Mouse (Mus musculus) stomach, embryonic 16.5 days (tissue): ENCODE data around the gene Cdcp1. TPM values are rescaled to one million over a fixed set of nuclear protein-coding genes. Genes with fewer than 3 reads are reported as not detected.
A peak's percentile ranks its signal among the peaks of the same experiment; 100 is the strongest.

Experiments
- ATAC-seq: fragments of 200-750 bp; cut with Nextera tagmentation; 2 replicates; pipeline ENCODE4 v1.8.0; 2017; ENCODE audit warnings: moderate number of reproducible peaks, moderate TSS enrichment; ENCODE audit not compliant: insufficient read depth, low FRiP score
- H3K27ac ChIP-seq: fragments of 300-500 bp; sonication (generic); 2 replicates; pipeline ENCODE4 v1.5.1; 2014; ENCODE audit warnings: low read length
- H3K27me3 ChIP-seq: fragments of 300-500 bp; sonication (generic); 2 replicates; pipeline ENCODE4 v1.6.1; 2014; ENCODE audit warnings: low read length, control low read depth, mixed read lengths; ENCODE audit not compliant: control insufficient read depth, insufficient read depth
- H3K36me3 ChIP-seq: fragments of 300-500 bp; sonication (generic); 2 replicates; pipeline ENCODE4 v1.6.1; 2014; ENCODE audit warnings: low read length; ENCODE audit not compliant: control insufficient read depth, insufficient read depth
- H3K4me1 ChIP-seq: fragments of 300-500 bp; sonication (generic); 2 replicates; pipeline ENCODE4 v1.6.1; 2014; ENCODE audit warnings: low read length, control low read depth, mixed read lengths; ENCODE audit not compliant: control insufficient read depth, insufficient read depth
- H3K4me2 ChIP-seq: fragments of 300-500 bp; sonication (generic); 2 replicates; pipeline ENCODE4 v1.6.1; 2014; ENCODE audit warnings: low read depth, low read length, mixed read lengths
- H3K4me3 ChIP-seq: fragments of 300-500 bp; sonication (generic); replicated peaks from 2 replicates; pipeline ENCODE4 v1.5.1; 2014; ENCODE audit warnings: mild to moderate bottlenecking, low read length
- H3K9ac ChIP-seq: fragments of 300-500 bp; sonication (generic); 2 replicates; pipeline ENCODE4 v1.6.1; 2014; ENCODE audit warnings: low read length
- H3K9me3 ChIP-seq: fragments of 300-500 bp; sonication (generic); replicated peaks from 2 replicates; pipeline ENCODE4 v1.6.1; 2016; ENCODE audit warnings: low read length, control low read depth; ENCODE audit not compliant: control insufficient read depth
- WGBS: fragments of 180-500 bp; shearing (Covaris S2); extraction: QIAGEN DNeasy Blood & Tissue Kit; methylation state at CpG from one replicate; pipeline ENCODE4 v1.1.7; 2014; 5-methylcytosine and 5-hydroxymethylcytosine counted together
- polyA plus RNA-seq: library from polyadenylated mRNA; unstranded; fragments of >200 nt; fragmentation: Nextera tagmentation; extraction: Ambion mirVana; gene quantifications from 2 replicates; pipeline ENCODE4 v1.2.1, GENCODE M21; 2015

Cdcp1 gene
- polyA plus RNA-seq = 14.5 and 18.6 TPM in 2 replicates

GRCm38 (mm10) chr9:123215621-123216440 is at the start of gene Cdcp1:
Gene Cdcp1 (minus strand): TSS chr9:123216038.
- 6% methylated on average over 42 of the region's 45 CpGs for WGBS
- no peaks in the 10 kb centered on the region for H3K36me3 ChIP-seq
- H3K27ac ChIP-seq = peak within 1 kb of the TSS; percentile 72
- ATAC-seq = peak; percentile 92
- H3K4me1 ChIP-seq = no peaks in the 10 kb centered on the region
- peak within 1 kb of the TSS; percentile 48 for H3K4me2 ChIP-seq
- no peaks in the 10 kb centered on the region for H3K9me3 ChIP-seq
- H3K27me3 ChIP-seq = no peaks in the 10 kb centered on the region
- H3K4me3 ChIP-seq = peak within 1 kb of the TSS; percentile 56
- H3K9ac ChIP-seq = peak within 1 kb of the TSS; percentile 77

- Histone ChIP-seq H3K4me1 (0 out of 2 replicates have a peak, but pooled peaks cover 6% of the 10 kb centered on the region), H3K9ac (peak within 1 kb of the TSS; percentile 82), H3K27ac (peak within 1 kb of the TSS; percentile 55), H3K4me3 (peak within 1 kb of the TSS; percentile 83), H3K9me3 (no peaks in the 10 kb centered on the region), H3K4me2 (peak within 1 kb of the TSS; percentile 96), H3K27me3 (no peaks in the 10 kb centered on the region; the same call in 1 of the 2 replicates), H3K36me3 (no peaks in the 10 kb centered on the region)
- ATAC-seq = peak; percentile 92
- WGBS = 0% methylated on average over 40 of the region's 40 CpGs
Observed at GRCm38 (mm10) chr9:123260611-123261021, 44.8 kb upstream of the Cdcp1 start, which contains the start of gene Tmem158. Gene Tmem158 (minus strand): TSS chr9:123260764.

DNA sequence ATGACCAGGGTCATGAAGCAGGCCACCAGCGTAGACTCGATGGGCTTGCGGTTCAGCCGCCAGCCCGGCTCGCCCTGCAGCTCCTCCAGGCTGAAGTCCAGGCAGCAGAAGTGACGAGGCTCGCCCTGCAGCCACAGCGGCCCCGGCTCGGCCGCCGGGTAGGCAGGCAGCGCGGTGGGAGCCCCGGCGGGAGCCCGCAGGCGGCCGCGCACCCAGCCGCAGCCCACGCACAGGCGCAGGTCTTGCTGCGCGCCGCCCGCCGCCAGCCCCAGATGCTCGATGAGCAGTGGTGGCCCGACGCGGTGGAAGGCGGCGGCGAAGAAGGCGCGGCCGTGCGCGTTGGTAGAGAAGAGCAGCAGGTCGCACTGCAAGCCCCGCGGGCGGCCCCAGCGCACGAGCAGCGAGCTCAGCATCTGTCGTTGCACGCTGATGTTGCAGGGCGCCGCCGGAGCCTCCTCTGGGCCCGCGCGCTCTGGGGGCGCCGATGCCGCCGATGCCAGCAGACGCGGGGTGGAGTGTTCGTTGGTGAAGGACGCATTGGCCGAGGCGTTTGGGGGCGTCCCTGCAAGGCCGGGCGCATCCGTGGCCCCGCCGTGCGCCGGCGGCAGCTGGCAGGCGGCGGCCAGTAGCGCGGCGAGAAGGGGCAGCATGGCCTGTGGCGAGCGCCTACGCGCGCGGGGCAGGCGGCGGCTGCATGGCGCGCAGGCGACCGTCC is 44.2 kb upstream of the Cdcp1 start:
- Histone ChIP-seq H3K9me3 (no peaks in the 10 kb centered on the region), H3K27ac (peak overlapping the region; percentile 55), H3K4me2 (peak overlapping the region; percentile 96), H3K9ac (peak overlapping the region; percentile 82), H3K4me1 (0 out of 2 replicates have a peak, but pooled peaks cover 6% of the 10 kb centered on the region), H3K4me3 (peak overlapping the region; percentile 83), H3K36me3 (no peaks in the 10 kb centered on the region), H3K27me3 (no peaks in the 10 kb centered on the region; the same call in 1 of the 2 replicates)
- WGBS = under 1% methylated on average over 74 of the region's 92 CpGs
- ATAC-seq = peak; percentile 84

DNA sequence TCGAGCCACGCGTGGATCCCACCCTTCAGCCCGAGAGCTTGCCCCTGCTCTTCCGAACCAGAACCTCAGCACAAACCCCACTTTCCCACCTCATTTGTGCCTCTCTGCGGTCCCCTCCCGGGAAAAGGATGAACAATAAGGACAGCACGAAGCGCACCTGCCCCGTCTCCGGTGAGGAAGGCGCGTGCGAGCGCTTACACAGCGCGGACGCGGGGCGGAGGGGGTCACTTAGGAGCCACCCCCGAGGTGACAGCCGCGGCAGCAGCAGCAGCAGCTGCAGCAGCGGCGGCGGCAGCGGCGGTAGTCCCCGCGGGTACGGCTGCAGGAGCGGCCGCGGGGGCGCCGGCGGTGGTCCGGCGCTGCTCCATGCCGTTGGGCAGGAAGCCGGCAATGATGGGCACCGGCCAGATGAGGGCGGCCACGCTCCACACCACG is 43.6 kb upstream of the Cdcp1 start:
- ATAC-seq = no peak
- WGBS = 1% methylated on average over 45 of the region's 45 CpGs
- 0 out of 2 replicates have a peak overlapping the region, but pooled peaks have one; percentile 55 for H3K27ac ChIP-seq

GRCm38 (mm10) chr9:123258796-123259195 is 43.0 kb upstream of the Cdcp1 start:
- Histone ChIP-seq H3K9ac (no peak overlapping the region; the same call in 1 of the 2 replicates), H3K4me1 (0 out of 2 replicates have a peak, but pooled peaks cover 6% of the 10 kb centered on the region), H3K4me3 (peak overlapping the region; percentile 83), H3K36me3 (no peaks in the 10 kb centered on the region), H3K9me3 (no peaks in the 10 kb centered on the region), H3K27ac (no peak overlapping the region), H3K27me3 (no peaks in the 10 kb centered on the region; the same call in 1 of the 2 replicates), H3K4me2 (peak overlapping the region; percentile 96)
- ATAC-seq = no peak
- WGBS = 17% methylated on average over 10 of the region's 10 CpGs

More for the DNA sequence above, 43.6 kb upstream of the Cdcp1 start:
- Histone ChIP-seq H3K4me1 (0 out of 2 replicates have a peak, but pooled peaks cover 6% of the 10 kb centered on the region), H3K9ac (peak overlapping the region; percentile 82), H3K4me2 (peak overlapping the region; percentile 96), H3K36me3 (no peaks in the 10 kb centered on the region), H3K27me3 (no peaks in the 10 kb centered on the region; the same call in 1 of the 2 replicates), H3K9me3 (no peaks in the 10 kb centered on the region), H3K4me3 (peak overlapping the region; percentile 83)

DNA sequence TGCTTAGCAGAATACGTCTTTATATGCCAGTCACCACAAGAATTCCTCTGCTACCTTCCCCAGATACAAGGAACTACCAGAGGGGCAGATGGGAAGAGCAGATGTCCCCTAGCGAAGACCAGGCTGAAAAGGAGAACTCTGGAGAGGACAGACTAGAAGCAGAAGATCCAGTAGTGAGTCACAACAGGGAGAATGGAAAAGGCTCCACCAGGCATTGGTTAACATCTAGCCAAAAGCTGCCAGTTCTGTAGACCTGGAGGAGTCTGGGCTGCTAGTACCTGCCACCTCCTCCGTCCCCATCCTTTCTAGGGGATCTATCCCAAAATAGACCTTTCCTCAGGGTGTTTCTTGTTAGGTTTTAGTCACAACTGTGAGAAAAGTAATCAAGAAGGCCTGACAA is 39.9 kb upstream of the Cdcp1 start:
- no peak overlapping the region for H3K4me2 ChIP-seq
- H3K4me3 ChIP-seq = no peak overlapping the region
- H3K4me1 ChIP-seq = 0 out of 2 replicates have a peak, but pooled peaks cover 6% of the 10 kb centered on the region
- no peak overlapping the region for H3K27ac ChIP-seq
- H3K36me3 ChIP-seq = no peaks in the 10 kb centered on the region
- H3K27me3 ChIP-seq = no peaks in the 10 kb centered on the region; the same call in 1 of the 2 replicates
- no peak overlapping the region for H3K9ac ChIP-seq
- WGBS = 84% methylated on average over 3 of the region's 3 CpGs
- no peak for ATAC-seq
- no peaks in the 10 kb centered on the region for H3K9me3 ChIP-seq

GRCm38 (mm10) chr9:123247992-123248391 is 32.2 kb upstream of the Cdcp1 start:
- ATAC-seq = no peak
- no peaks in the 10 kb centered on the region for H3K36me3 ChIP-seq
- no peak overlapping the region for H3K9ac ChIP-seq
- no peaks in the 10 kb centered on the region for H3K9me3 ChIP-seq
- H3K4me1 ChIP-seq = no peaks in the 10 kb centered on the region
- WGBS = 71% methylated on average over 1 of the region's 1 CpGs
- no peak overlapping the region for H3K27ac ChIP-seq
- no peak overlapping the region for H3K4me3 ChIP-seq
- no peaks in the 10 kb centered on the region for H3K27me3 ChIP-seq
- H3K4me2 ChIP-seq = no peak overlapping the region

DNA sequence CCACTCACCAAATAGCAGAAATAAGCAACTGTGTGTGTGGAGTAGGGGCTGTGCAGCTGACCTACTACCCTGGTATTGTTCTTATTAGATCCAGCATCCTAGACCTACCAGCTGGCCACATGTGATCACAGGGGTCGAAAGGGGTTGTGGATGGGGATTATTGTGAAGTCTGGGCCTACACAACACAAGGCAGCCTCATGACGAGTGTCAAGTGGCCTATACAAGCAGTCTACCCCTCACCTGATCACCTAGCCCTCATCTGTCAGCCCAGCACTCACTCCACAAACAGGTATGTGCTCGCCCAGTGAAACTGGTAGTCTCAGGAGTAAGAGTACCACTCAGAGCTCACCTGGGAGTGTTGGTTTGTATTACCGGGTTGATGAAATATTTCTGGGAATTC is 29.3 kb upstream of the Cdcp1 start:
- no peaks in the 10 kb centered on the region for H3K27me3 ChIP-seq
- H3K36me3 ChIP-seq = no peaks in the 10 kb centered on the region
- H3K4me2 ChIP-seq = no peak overlapping the region
- H3K4me3 ChIP-seq = no peak overlapping the region
- no peaks in the 10 kb centered on the region for H3K9me3 ChIP-seq
- H3K4me1 ChIP-seq = no peaks in the 10 kb centered on the region
- WGBS = 81% methylated on average over 4 of the region's 4 CpGs
- no peak overlapping the region for H3K27ac ChIP-seq
- ATAC-seq = no peak
- no peak overlapping the region for H3K9ac ChIP-seq
